Mouse (Mus musculus) erythroid progenitor cell, adult 5-6 weeks (primary cell): ENCODE results near the gene Dock9. TPM values are rescaled to one million over a fixed set of nuclear protein-coding genes. Genes with fewer than 3 reads are reported as not detected.
A peak's percentile ranks its signal among the peaks of the same experiment; 100 is the strongest.

Source experiments
- ATAC-seq: replicated peaks from 2 replicates; pipeline ENCODE4 v1.8.0; 2016; ENCODE audit warnings: moderate number of reproducible peaks, mild to moderate bottlenecking, moderate TSS enrichment, inconsistent platforms; ENCODE audit not compliant: poor library complexity, low FRiP score, severe bottlenecking
- total RNA-seq, 2 experiments: library from RNA; stranded (forward) in 1 of 2; stranded (reverse) in 1 of 2; fragments of 150-400 nt in 1 of 2; fragments of 186-747, 209-891 nt in 1 of 2; gene quantifications; 2 replicates each; pipeline versions ENCODE4 v1.2.3 to v1.2.4; 2015 to 2017; ENCODE audit warnings: low replicate concordance in 2 of 2

Dock9 gene
- total RNA-seq (2015; ENCODE audit: low replicate concordance) (1.4 and 1.7 TPM in 2 replicates), total RNA-seq (2017; ENCODE audit: low replicate concordance) (1.1 and 1.7 TPM in 2 replicates)

DNA sequence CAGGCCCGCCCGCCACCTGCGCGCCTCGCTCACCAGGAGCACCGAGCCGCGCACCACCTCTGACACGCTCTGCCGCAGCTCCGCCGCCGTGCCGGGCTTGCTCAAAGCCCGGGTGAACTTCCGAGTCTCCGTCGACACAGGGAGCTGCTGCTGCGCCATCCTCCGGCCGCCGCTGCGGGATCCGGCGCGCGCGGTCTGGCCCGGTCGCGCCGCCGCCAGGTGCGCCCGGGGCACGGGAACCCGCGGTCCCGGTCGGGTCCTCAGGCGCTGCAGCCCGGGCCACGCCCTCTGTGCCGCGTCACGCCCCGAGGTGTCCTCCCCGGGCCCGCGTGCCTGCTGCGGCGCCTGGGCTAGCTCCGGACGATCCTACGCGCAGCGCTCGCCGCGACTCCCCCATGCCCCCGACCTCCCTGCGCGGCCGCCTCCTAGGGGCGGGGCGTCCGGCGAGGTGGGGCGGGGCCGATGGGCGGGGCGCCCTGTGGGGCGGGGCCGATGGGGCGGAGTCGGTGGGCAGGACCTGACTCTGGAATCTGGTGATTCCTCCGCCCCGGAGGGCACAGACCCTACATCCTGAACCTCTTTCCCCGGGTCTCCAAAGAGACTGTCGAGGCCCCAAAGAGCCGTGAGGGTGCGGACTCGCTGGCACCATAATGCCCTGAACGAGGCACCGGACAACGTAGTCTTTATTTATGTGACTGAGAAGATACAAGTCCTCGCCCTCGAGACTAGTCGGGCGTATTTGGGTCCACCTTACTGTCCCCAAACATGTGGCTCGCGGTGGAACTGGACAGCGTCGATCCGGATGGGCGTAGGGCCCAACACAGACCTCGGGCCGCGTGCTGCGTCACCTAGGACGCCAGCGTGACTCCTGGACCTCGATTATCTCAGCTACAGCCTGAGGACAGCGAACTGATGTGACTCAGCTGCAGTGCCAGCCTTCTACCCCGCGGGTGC, at the start of gene Dock9:
Gene Dock9, minus strand, starts transcription at position 381 of the 954 bp plus-strand sequence.
- ATAC-seq, result peak; percentile 73

DNA sequence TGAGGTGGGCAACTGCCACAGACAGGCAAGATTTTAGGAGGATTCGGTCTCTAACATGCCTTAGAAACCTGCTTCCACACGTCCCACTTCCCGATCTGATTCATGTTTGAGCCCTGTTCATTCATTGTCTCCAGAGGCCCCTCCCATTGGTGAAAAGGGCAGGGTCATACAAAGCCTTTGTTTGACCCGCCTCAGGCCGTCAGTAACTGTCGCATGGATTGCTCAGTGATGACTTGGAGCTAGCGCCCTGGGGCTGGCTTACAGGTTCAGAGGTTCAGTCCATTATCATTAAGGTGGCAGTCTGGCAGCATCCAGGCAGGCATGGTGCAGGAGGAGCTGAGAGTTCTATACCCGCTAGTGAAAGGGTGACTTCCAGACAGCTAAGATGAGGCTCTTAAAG, 46.8 kb upstream of the Dock9 start:
- no peak for ATAC-seq

DNA sequence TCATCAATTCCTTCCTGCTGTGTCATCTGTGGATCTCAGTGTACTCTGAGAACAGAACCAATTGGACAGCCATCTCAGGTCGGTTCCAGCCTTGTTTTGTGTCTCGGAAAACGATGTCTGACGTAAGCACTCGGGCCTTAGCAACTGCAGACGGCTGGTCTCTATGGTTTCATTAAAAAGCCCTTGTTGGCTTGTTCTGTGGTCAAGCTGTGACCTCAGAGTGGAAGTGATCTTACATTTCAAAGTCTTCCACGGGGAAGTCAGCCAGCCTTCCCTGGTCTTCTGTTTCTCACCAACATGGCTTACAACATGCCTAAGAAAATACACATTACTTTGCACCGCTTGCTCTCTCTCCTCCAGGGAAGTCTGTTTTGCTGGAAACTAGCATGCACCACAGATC, 42.6 kb upstream of the Dock9 start:
- ATAC-seq, result no peak

DNA sequence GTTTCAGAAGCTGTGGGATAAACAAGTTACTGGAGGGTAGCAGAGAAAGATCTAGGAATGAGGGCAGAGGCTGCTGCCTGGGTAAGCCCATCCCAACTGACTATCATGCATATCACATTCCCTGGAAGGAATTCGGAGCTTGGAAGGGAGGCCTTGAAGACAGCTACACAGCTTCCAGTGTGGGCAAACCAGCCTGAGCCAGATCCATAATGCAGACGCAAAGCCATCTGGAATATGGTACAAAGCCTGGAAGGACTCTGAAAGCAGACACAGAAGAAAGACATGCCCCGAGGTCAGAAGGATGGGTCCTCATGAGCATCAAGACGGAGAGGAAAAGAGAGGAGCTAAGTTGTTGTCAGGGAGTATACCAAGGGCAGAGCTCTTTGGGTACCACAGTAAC, 40.5 kb upstream of the Dock9 start:
- no peak for ATAC-seq

DNA sequence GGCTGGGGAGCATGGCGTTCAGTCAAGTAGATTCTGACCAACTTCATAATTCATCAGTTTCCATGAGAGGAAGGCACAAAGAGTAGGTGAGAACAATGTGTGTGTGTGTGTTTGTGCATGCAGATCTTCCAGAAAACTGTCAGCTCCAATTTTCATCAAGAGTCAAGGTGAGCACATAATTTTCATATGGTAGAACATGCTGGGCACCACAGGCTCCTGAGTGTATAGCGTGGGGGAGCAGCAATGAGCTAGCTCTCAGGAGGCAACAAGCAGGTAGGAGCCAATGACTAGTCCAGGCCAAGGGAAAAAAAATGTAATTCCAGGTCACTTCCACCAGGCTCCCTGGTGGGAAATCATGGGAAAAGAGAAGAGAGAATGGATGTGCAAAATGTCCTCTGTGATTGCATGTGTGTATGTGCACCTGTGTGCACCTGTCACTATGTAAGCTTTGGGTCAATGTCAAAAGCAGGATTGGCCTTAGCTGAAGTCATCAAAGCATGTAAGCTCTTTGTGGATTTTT, 35.4 kb upstream of the Dock9 start:
- no peak for ATAC-seq

DNA sequence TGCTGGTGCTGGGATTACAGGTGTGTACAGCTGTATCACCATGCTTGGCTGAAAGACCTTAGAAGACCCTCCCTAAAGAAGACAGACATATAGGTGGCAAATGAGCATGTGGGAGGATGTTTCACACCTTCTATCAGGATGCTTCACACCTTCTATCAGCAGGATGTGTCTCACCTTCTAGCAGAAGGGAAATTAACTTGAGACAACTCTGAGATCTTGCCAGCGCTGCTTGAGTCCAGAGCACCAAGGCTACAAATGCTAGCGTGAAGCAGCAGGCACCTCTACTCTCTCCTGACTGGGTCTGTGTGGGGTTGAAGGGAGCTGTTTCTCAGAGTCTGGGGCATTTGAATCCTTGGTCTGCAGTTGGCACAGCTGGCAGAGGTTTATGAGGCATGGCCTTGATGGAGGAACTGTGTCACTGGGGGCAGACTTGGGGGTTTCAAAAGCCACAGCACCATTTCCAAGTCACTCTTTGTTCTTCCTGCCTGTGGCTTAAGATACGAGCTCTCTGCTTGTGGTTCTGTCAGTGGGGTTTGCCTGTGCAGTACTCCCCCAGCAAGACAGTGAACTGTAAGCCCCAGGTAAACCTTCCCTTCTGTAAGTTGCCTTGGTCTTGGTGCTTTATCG, 32.3 kb upstream of the Dock9 start:
- ATAC-seq, result no peak

DNA sequence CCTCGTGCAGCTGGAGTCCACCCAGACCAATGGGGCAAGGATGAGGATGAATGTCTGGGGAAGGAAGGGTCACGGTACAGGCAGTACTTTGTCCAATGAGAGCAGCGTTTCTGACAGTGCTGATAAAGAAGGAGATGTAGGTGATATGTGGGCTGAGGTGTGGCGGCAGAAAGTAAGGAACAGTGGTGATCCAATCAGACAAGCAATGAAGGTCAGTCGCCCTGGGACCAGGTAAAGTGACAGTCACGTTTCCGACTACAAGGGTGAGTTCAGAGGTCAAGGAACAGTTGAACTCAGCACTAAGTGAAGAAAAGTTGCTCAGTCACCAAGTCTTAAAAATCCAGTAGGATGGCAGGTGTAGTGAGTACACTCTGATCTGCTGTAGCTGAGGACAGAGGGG, 29.5 kb upstream of the Dock9 start:
- ATAC-seq, result no peak

DNA sequence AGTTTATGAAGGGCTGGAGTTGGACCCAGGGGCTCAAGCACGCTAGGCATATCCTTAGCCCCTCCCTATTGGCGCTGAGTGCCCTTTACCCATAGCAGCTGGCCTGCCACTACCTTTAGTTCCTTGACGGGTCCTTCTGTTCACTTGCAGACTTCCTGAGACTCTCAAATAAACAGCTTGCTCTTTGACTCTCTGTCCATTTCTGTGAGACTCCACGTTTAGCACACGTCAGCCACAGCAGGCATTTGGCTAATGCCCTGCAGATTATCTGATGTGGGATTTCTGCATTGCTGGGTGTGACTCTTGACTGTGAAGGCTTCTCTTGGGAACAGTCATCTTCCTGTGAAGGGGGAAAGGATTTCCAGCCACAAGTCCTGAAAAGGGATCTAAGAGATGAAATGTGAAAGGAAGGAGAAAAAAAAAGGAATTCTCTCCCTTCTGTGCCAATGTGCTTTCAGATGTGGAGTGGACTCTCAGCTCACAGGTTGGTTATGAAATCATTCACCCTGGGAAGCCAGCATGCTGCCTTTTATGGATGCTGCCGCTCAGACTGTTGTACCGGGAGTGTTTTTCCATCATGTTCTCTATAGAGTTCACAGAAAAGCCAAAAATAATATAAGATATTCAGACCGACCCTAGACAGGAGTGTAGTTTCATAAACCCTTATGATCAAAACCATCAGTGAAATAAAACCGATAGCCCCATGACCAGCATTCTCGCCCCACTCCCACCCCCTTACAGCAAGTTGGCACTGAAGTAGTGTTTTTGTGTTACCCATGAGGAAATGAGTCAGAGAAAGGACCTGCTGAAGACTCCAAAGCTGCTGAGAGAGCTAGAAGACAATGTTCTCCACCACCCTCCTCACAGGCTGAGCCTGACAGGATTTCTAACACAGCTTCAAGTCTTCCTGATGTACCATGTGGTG, 28.1 kb upstream of the Dock9 start:
- no peak for ATAC-seq

DNA sequence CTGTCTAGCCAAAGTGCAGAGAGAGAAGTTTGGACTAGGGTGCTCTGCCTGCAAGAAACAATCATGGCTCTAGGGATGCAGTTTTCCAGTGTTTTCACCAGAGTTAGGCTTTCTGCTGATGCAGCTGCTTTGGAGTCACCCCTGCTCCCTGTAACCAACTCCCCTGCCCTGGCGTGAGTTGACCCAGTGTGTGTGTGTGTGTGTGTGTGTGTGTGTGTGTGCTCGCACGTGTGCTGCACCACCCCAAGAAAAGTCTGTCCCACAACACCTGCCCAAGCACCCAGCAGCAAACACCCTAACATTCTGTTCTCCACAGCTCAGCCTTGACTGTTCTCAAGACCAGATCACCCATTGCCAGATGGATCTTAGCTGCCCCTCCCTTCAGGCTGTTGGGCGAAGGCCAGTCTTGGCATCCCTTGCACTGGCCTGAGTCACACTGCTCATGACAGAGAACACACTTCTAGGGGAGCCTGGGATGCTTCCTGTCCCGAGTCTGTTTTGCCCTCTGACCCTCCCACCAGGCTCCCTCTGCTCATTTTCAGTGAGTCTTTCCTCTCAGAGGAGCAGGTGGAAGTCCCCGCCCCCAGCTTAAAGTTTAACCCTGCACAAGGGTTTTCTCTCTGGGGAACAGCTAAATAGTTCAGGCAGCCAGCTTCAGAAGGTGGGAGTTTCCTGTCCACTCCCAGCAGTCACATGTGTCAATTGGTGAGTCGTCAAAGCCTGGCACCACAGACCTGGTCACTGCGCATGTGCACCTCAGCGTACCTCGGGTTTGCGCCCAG, 26.9 kb upstream of the Dock9 start:
- ATAC-seq, result no peak

DNA sequence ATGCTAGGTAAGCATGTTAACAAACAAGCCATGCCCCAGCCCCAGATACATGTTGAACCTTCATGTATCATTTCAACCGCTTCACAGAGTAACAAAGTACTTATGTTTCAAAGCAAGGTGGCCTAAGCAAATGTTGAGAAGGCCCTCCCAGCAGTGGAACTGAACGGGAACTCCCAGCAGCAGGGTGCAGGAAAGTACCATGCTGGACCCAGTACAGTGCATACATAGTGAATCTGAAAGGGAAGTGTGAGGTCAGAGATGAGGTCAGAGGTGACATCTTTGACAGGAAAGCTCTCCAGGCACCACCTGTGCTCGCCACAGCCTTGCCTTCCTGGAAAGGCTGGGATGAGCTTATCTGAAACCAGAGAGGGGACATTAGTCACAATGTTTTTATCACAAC, 25.4 kb upstream of the Dock9 start:
- no peak for ATAC-seq

DNA sequence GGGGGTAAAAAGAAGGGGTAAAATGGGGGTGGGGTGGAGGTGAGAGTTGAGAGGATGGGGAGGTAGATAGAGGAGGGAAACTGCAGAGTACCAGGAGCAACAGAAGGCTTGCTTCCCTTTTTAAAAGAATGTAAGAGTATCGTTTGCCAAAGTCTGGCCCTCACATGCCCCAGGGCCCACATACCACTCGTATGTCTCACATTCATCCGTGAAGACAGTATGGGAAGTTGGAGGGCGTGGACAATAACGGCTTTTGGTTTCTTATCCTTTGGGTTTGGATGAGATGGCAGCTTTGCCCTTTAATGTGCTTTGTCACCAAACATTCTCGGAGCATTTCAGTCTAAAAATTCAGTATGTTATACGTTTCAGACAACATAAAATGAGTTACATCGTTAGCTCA, 24.9 kb upstream of the Dock9 start:
- no peak for ATAC-seq

DNA sequence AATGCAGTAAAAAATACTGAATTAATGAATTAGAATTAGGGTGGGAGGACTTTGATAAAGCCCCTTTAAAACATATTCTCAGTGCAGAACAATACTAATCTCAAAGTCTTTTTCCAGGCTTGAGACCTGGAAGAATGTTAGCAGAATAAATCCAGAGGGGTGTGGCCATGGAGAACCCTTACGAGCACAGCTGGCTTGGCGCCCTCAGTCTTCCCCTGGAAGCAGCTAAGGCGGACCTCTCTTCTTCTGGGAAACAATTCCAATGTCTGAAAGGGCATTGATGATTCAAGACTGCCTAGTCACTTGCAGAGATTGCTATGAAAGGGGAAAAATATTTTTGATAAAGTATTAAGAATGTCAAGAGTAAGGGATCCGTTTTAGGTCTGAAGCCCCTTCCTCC, 9.2 kb upstream of the Dock9 start:
- no peak for ATAC-seq

DNA sequence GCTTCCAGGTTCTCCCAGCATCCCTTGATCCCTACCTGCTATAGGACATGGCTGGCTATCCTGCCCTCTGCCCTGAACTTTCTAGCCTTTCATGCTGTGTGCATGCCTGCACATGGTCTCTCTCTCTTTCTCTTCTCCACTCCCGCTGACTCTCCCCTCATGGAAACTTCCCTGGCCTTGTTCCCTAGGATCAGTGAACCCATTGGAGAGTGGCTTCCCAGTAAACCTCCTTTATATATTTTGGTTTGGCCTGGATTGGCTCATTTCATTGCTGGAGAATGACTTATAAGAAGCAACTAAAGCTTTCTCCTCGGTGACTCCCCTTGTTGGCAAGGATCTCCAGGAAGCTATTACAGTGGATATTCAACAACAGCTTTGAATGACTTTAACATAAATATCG, 8.7 kb upstream of the Dock9 start:
- ATAC-seq, result no peak

DNA sequence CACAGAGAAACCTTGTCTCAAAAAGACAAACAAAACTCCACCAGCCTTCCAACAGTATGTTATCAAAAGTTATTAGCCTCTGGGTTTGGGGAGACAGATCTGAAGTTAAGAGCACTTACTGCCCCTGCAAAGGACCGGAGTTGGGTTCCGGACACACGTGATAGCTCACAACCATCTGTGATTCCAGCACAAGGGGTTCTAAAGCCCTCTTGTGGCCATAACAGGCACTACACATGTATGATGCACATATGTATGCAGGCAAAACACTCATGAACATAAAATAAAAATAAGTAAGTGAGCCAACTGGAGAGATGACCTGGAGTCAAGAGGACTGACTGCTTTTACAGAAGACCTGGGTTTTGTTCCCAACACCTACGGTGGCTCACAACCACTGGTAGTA, 6.8 kb upstream of the Dock9 start:
- peak; percentile 76 for ATAC-seq

DNA sequence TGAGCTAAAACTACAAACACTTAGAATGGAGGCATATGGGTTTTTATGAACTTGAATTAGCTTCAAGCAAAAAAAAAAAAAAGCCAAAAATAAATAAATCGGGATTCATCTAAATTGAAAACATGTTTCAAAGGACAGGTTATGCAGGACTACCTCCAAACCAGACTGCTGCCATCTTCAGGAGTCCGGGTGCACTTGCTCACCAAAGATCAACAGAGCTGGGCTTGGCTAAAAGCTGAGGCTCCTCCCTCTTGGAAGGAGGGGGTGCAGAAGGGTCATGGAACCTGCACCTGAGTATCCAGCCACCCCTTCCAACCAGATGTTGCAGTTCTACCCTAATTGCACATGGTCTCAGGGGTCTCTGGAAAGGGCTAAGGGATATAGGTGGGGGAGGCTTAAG, 3.3 kb upstream of the Dock9 start:
- ATAC-seq, result no peak

DNA sequence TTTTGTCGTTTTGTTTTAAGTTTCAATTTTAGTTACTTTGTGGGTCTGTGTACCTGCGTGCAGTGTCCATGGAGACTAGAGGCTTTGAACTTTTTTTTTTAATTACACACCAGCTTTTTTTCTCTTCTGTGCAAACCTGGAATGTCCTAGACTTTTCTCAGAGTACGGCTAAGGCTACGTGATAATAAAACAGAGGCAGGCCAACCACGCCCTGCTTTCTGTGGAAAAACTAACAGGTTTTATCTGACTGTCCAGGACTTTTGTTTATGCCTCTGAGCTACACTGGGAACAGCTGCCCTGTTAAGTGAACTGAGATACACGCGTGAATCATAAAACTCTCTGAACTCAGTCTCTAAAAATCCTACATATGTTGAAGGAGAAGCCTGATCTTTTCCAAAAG, 1.5 kb upstream of the Dock9 start:
- no peak for ATAC-seq

DNA sequence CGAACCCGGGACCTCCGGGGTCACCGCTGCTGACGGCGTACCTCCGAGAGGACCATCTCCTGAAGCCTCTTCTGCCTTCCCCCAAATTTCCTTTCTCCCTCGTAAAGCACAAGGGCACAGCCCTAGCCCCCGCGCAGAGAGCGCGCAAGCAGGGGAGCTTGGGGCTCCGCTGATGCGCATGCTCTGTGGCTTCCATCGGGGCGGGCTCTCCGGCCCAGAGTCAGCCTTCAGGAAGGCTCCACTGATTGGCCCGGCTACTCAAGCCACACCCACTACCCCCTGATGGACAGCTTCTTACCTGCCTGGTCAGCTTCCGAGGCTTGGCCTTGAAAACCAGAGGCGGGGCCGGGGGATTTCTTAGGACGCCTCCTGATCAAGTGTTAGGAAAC, 768 bp upstream of the Dock9 start:
- peak; percentile 76 for ATAC-seq

DNA sequence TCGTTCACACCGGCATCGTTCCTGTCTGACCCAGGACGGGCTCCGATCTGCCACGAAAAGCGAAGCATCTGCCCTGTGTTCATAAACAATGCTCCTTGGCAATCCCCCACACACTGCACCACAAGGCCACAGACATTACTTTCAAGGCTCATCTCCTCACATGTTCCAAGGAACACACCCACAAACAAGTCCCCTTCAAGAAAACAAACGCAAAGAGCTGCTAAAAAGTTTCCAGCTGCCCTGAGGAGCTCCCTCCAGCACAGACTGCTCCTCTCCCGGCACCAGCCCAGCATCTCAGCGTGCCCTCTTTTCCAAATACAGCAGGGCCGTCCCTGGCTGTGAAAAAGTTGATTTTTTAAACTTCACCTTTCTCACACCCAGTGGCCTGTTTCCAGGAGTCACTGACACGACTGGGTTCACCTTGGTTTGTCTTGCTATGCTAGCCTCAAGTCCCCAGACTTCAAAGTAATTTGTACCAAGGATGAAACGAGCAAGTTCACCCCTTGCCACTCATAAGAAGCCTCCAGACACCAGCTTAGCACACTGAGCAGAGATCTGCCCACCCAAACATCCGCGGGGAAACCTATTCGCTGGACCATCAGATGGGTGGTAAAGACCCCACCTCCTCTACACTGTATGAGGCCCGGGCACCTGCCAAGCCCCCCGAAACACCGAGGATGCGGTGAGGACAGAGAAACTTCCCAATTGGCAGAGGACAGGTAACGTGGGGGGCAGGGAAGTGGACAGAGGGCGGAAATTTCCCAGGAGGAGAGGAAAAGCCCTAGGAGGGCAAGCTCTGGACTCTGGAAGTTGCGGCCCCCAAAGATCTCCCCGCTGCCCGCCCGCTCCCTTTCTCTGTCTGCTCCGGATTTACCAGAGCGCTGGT, 823 bp downstream of the Dock9 start:
- ATAC-seq, result no peak
